In genomic region chr2:34874816-34875345, GRCm38 (mm10) we compare ENCODE assay signal across 8 mouse cellular contexts. TPM values are rescaled to one million over a fixed set of nuclear protein-coding genes. Genes with fewer than 3 reads are reported as not detected.
DNase-seq lines count a peak whose midpoint lies in the region; ATAC-seq and TF ChIP-seq lines count a peak whose summit lies in the region.

Gene Psmd5 (minus strand): TSS chr2:34874968.

- WGBS in embryonic facial prominence, embryonic 12.5 days, result 11% methylated on average over 8 of the region's 8 CpGs
- 11% methylated on average over 8 of the region's 8 CpGs for WGBS in heart, embryonic 15.5 days

- H3K9me3 ChIP-seq in embryonic facial prominence, embryonic 12.5 days, result no peaks in the 10 kb centered on the region
- no peaks in the 10 kb centered on the region for H3K9me3 ChIP-seq in heart, embryonic 15.5 days (replicated peaks)

- peaks cover 36% of the 10 kb centered on the region for H3K27me3 ChIP-seq in embryonic facial prominence, embryonic 12.5 days
- H3K27me3 ChIP-seq in heart, embryonic 15.5 days, result peaks cover 33% of the 10 kb centered on the region

- H3K4me1 ChIP-seq in embryonic facial prominence, embryonic 12.5 days, result peaks cover 6% of the 10 kb centered on the region
- H3K4me1 ChIP-seq in heart, embryonic 15.5 days (replicated peaks), result peaks cover 10% of the 10 kb centered on the region

- H3K4me3 ChIP-seq in left cerebral cortex, adult 2 months, result no peak within 1 kb of the TSS
- peak within 1 kb of the TSS; percentile 9; the same call in 1 of the 2 replicates for H3K4me3 ChIP-seq in embryonic facial prominence, embryonic 12.5 days
- peak within 1 kb of the TSS; percentile 38 for H3K4me3 ChIP-seq in heart, embryonic 15.5 days

- no peaks in the 10 kb centered on the region for H3K36me3 ChIP-seq in embryonic facial prominence, embryonic 12.5 days
- no peaks in the 10 kb centered on the region for H3K36me3 ChIP-seq in heart, embryonic 15.5 days

- no peak within 1 kb of the TSS for H3K9ac ChIP-seq in embryonic facial prominence, embryonic 12.5 days
- H3K9ac ChIP-seq in heart, embryonic 15.5 days, result 0 out of 2 replicates have a peak within 1 kb of the TSS, but pooled peaks have one; percentile 29

- no peak for TF ChIP-seq CTCF in left cerebral cortex, adult 2 months (IDR thresholded peaks at IDR 0.05)

- intact Hi-C loops in left cerebral cortex, adult 2 months (cut with DNase I), result no loop called here

- no peak within 1 kb of the TSS for H3K27ac ChIP-seq in left cerebral cortex, adult 2 months
- H3K27ac ChIP-seq in embryonic facial prominence, embryonic 12.5 days, result no peak within 1 kb of the TSS
- no peak within 1 kb of the TSS for H3K27ac ChIP-seq in heart, embryonic 15.5 days

- no peak for DNase-seq in left cerebral cortex, adult 2 months (ENCODE audit: extremely low spot score in 1 of 2, low spot score in 2 of 2)
- no peak for DNase-seq in left cerebral cortex, adult 9 months (ENCODE audit: low spot score in 2 of 2)
- DNase-seq in kidney, postnatal 14 days, result peak; percentile 48
- no peak for DNase-seq in embryo, embryonic 11 days
- no peak for DNase-seq in right cerebral cortex, adult 2 months (ENCODE audit: low spot score in 2 of 2)

- peak within 1 kb of the TSS; percentile 36 for H3K4me2 ChIP-seq in embryonic facial prominence, embryonic 12.5 days (replicated peaks)
- H3K4me2 ChIP-seq in heart, embryonic 15.5 days, result peak within 1 kb of the TSS; percentile 62

- no peak for ATAC-seq in embryonic facial prominence, embryonic 12.5 days (ENCODE audit: insufficient number of reproducible peaks, insufficient read depth, low FRiP score, low TSS enrichment)
- no peak for ATAC-seq in heart, embryonic 15.5 days (replicated peaks; ENCODE audit: insufficient number of reproducible peaks, insufficient read depth, low FRiP score, low read depth)
- ATAC-seq in megakaryocyte progenitor cell, adult 5-6 weeks (replicated peaks; ENCODE audit: poor library complexity), result no peak

RNA-seq across cellular contexts. Expression of gene Psmd5, which starts in this region (rescaled TPM):
- total RNA-seq in left cerebral cortex, adult 2 months (2021), result 10 to 100 TPM; 31.9 to 35.7 TPM
- 99.5 TPM in 2 replicates for polyA plus RNA-seq in embryonic facial prominence, embryonic 12.5 days (2016; fragmentation: Nextera tagmentation; extraction: Ambion mirVana)
- polyA plus RNA-seq in heart, embryonic 15.5 days (2015; fragmentation: Nextera tagmentation; extraction: Ambion mirVana), result 45.4 and 52.0 TPM in 2 replicates
- total RNA-seq in megakaryocyte progenitor cell, adult 5-6 weeks (2015), result 81.7 and 88.9 TPM in 2 replicates
- total RNA-seq in megakaryocyte progenitor cell, adult 5-6 weeks (2017), result 27.5 and 33.9 TPM in 2 replicates
